Mouse (Mus musculus): ENCODE data around the gene Ank3. TPM values are rescaled to one million over a fixed set of nuclear protein-coding genes. Genes with fewer than 3 reads are reported as not detected.

Ank3 gene
- total and polyA plus RNA-seq, 2 experiments from 2014 or later = 23.4 to 64.7 TPM

DNA sequence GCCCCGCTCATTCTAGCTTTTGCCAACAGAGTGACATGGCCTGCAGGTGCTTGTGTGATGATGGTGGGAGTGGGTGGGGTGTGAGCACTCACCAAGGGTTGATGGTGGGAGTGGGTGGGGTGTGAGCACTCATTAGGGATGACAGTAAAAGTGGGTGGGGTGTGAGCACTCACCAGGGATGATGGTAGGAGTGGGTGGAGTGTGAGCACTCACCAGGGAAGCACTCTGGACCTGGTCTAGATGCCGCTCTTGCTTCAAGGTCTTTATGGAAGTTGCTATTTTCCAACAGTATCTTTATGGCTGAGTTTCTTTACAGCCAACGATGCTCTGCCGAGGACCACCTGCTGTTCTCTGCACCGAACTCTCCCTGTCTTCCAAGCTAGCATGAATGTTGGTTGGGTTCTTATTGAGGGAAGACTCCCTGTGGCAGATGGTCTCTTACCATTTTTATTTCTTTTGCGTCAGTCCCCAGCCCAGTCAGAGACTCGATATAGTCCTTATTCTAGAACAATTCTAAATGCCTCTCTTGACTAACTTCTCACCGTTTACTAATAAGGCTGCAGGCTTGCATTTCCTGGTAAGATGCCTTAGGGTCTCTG is 456.1 kb downstream of the Ank3 start:
- Histone ChIP-seq H3K27ac (ENCODE audit: low read depth) (no peak overlapping the region), H3K4me1 (ENCODE audit: control insufficient read depth, insufficient read depth) (peaks cover 8% of the 10 kb centered on the region; the same call in 1 of the 2 replicates), H3K4me3 (ENCODE audit: low read depth, low read length) (no peak overlapping the region), H3K9ac (replicated peaks; ENCODE audit: low read depth, low read length) (no peak overlapping the region), H3K27me3 (ENCODE audit: control insufficient read depth, insufficient read depth, low read length) (no peaks in the 10 kb centered on the region), H3K9me3 (replicated peaks; ENCODE audit: control insufficient read depth, low read length) (no peaks in the 10 kb centered on the region), H3K4me2 (ENCODE audit: low read depth, low read length) (no peak overlapping the region), H3K36me3 (replicated peaks; ENCODE audit: control insufficient read depth, insufficient read depth, low read length) (no peaks in the 10 kb centered on the region)
- TF ChIP-seq CTCF (IDR thresholded peaks at IDR 0.05; ENCODE audit: low read depth) (no peak), EP300 (IDR thresholded peaks at IDR 0.05; ENCODE audit: low read depth) (no peak)
- ATAC-seq (ENCODE audit: insufficient read depth, low read depth) = no peak
- 89% methylated on average over 8 of the region's 8 CpGs for WGBS
- DNase-seq (ENCODE audit: low spot score) = no peak

DNA sequence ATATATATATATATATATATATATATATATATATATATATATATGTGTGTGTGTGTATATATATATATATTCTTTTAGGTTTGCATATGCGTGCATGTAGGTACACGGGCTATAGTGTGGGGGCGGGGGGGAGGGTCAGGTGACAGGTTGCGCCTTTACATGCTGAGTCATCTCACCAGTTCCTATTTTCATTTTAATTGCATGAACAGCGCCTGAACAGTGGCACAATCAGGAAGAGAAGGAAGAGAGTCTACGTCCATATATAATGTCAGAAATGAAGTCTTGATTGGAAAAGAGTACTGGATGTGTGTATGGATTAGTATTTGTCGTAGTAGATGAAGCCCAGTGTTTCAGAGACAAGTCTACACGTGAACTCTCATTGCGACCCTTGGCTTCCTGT is 459.4 kb downstream of the Ank3 start:
- no peaks in the 10 kb centered on the region for H3K36me3 ChIP-seq (replicated peaks; ENCODE audit: control insufficient read depth, insufficient read depth, low read length)
- no peak overlapping the region for H3K4me3 ChIP-seq (ENCODE audit: low read depth, low read length)
- H3K9me3 ChIP-seq (replicated peaks; ENCODE audit: control insufficient read depth, low read length) = no peaks in the 10 kb centered on the region
- 85% methylated on average over 9 of the region's 9 CpGs for WGBS
- DNase-seq (ENCODE audit: low spot score) = no peak
- H3K27ac ChIP-seq (ENCODE audit: low read depth) = no peak overlapping the region
- H3K9ac ChIP-seq (replicated peaks; ENCODE audit: low read depth, low read length) = no peak overlapping the region
- no peak for TF ChIP-seq CTCF (IDR thresholded peaks at IDR 0.05; ENCODE audit: low read depth)
- H3K4me1 ChIP-seq (ENCODE audit: control insufficient read depth, insufficient read depth) = peaks cover 8% of the 10 kb centered on the region; the same call in 1 of the 2 replicates
- no peaks in the 10 kb centered on the region for H3K27me3 ChIP-seq (ENCODE audit: control insufficient read depth, insufficient read depth, low read length)
- ATAC-seq (ENCODE audit: insufficient read depth, low read depth) = no peak
- no peak overlapping the region for H3K4me2 ChIP-seq (ENCODE audit: low read depth, low read length)

DNA sequence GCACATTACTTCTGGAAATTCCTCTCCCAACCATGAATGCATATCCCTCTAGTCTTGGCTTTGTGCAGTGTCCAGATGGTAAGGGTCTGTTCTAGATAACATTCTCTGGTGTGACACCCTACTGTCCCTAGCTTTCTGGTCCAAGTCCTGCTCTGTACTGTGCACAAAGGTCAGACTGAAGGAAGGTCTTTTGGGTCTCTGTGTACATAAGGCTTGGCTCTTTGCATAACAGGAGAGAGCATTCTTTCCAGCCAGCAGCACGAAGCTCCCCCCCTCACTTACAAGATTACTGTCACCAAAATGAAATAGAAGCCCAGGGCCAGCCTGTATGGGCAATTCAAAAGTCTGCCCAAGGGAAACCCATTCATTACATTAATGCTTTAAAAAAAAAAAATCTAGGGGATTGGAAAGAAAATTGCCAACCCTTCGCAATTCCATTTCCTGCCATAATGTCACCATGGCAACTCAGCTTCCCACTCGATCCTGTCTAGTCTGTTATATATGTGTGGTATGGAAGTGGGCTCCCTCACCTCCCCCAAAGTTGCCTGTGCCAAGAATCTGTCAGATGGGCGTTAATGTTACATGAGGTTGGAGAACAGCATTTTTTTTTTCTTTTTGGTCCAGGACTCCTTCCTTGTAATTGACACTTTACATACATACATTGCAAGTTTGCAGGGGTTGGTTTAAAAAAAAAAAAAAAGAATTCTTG is 460.5 kb downstream of the Ank3 start:
- no peak overlapping the region for H3K27ac ChIP-seq (ENCODE audit: low read depth)
- ATAC-seq (ENCODE audit: insufficient read depth, low read depth) = no peak
- H3K36me3 ChIP-seq (replicated peaks; ENCODE audit: control insufficient read depth, insufficient read depth, low read length) = no peaks in the 10 kb centered on the region
- H3K4me1 ChIP-seq (ENCODE audit: control insufficient read depth, insufficient read depth) = peaks cover 8% of the 10 kb centered on the region; the same call in 1 of the 2 replicates
- no peak overlapping the region for H3K4me2 ChIP-seq (ENCODE audit: low read depth, low read length)
- no peaks in the 10 kb centered on the region for H3K27me3 ChIP-seq (ENCODE audit: control insufficient read depth, insufficient read depth, low read length)
- no peak for TF ChIP-seq CTCF (IDR thresholded peaks at IDR 0.05; ENCODE audit: low read depth)
- TF ChIP-seq EP300 (IDR thresholded peaks at IDR 0.05; ENCODE audit: low read depth) = no peak
- no peak overlapping the region for H3K9ac ChIP-seq (replicated peaks; ENCODE audit: low read depth, low read length)
- DNase-seq (ENCODE audit: low spot score) = no peak
- WGBS = 21% methylated on average over 4 of the region's 4 CpGs
- H3K9me3 ChIP-seq (replicated peaks; ENCODE audit: control insufficient read depth, low read length) = no peaks in the 10 kb centered on the region
- no peak overlapping the region for H3K4me3 ChIP-seq (ENCODE audit: low read depth, low read length)

DNA sequence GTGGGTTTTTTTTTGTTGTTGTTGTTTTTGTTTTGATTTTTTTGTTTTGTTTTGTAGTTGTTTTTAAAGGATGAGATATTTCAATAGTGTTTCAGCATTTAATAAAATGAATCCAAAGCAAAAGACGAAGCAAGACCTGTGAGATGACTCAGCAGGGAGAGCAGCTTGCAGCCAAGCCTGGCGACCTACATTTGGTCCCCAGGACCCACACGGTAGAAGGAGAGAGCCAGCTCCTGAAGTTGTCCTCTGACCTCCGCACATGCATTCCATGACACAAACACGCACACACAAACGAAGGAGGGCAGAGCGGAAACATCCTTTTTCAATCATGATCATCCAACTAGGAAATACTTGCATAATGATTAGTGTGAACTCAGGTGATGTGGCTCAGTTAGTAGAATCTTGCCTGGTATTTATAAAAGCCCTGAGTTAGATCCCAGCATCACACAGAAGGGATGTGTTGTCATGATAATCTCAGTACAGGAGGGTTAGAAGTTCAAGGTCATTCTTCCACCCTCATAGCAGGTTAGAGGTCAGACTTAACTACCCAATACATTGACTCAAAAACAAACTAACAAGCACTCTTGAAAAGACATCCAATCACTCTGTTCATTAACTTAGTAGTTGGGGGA is 461.4 kb downstream of the Ank3 start:
- Histone ChIP-seq H3K9ac (replicated peaks; ENCODE audit: low read depth, low read length) (no peak overlapping the region), H3K27ac (ENCODE audit: low read depth) (no peak overlapping the region), H3K36me3 (replicated peaks; ENCODE audit: control insufficient read depth, insufficient read depth, low read length) (no peaks in the 10 kb centered on the region), H3K27me3 (ENCODE audit: control insufficient read depth, insufficient read depth, low read length) (no peaks in the 10 kb centered on the region), H3K9me3 (replicated peaks; ENCODE audit: control insufficient read depth, low read length) (no peaks in the 10 kb centered on the region), H3K4me1 (ENCODE audit: control insufficient read depth, insufficient read depth) (peaks cover 8% of the 10 kb centered on the region; the same call in 1 of the 2 replicates), H3K4me2 (ENCODE audit: low read depth, low read length) (no peak overlapping the region), H3K4me3 (ENCODE audit: low read depth, low read length) (no peak overlapping the region)
- no peak for ATAC-seq (ENCODE audit: insufficient read depth, low read depth)
- DNase-seq (ENCODE audit: low spot score) = no peak
- TF ChIP-seq CTCF (IDR thresholded peaks at IDR 0.05; ENCODE audit: low read depth) (no peak), EP300 (IDR thresholded peaks at IDR 0.05; ENCODE audit: low read depth) (no peak)
- WGBS = 81% methylated on average over 7 of the region's 7 CpGs

DNA sequence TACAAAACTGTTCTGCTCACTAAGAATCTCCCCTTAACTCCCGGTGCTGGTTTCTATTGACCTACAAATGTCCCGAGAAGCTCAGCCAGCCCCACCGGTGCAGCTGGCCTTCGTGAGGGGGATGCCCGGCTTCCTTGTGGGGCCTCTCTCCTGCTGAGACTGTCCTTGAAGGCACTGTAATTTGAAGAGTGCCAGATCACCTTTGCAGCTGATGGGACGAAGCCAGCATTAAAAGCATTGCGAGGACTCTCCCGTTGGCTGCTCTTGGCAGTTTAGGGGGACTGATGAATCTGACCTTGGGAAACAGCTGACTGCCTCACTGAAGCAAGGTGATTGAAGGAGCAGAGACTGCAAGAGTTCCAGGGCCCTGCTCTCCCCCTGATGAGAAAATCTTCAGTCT is 464.3 kb downstream of the Ank3 start:
- H3K36me3 ChIP-seq (replicated peaks; ENCODE audit: control insufficient read depth, insufficient read depth, low read length) = 0 out of 2 replicates have a peak, but pooled peaks cover 2% of the 10 kb centered on the region
- ATAC-seq (ENCODE audit: insufficient read depth, low read depth) = peak; percentile 24; the same call in 1 of the 2 replicates
- 26% methylated on average over 8 of the region's 8 CpGs for WGBS
- TF ChIP-seq CTCF (IDR thresholded peaks at IDR 0.05; ENCODE audit: low read depth) (no peak), EP300 (IDR thresholded peaks at IDR 0.05; ENCODE audit: low read depth) (no peak)
- peaks cover 8% of the 10 kb centered on the region; the same call in 1 of the 2 replicates for H3K4me1 ChIP-seq (ENCODE audit: control insufficient read depth, insufficient read depth)
- H3K4me2 ChIP-seq (ENCODE audit: low read depth, low read length) = no peak overlapping the region
- peak overlapping the region; percentile 34; the same call in 1 of the 2 replicates for H3K27ac ChIP-seq (ENCODE audit: low read depth)
- no peak for DNase-seq (ENCODE audit: low spot score)
- no peaks in the 10 kb centered on the region for H3K27me3 ChIP-seq (ENCODE audit: control insufficient read depth, insufficient read depth, low read length)
- no peaks in the 10 kb centered on the region for H3K9me3 ChIP-seq (replicated peaks; ENCODE audit: control insufficient read depth, low read length)
- no peak overlapping the region for H3K4me3 ChIP-seq (ENCODE audit: low read depth, low read length)
- no peak overlapping the region for H3K9ac ChIP-seq (replicated peaks; ENCODE audit: low read depth, low read length)
